Mouse (Mus musculus): ENCODE measurements around the gene Zbp1.

DNA sequence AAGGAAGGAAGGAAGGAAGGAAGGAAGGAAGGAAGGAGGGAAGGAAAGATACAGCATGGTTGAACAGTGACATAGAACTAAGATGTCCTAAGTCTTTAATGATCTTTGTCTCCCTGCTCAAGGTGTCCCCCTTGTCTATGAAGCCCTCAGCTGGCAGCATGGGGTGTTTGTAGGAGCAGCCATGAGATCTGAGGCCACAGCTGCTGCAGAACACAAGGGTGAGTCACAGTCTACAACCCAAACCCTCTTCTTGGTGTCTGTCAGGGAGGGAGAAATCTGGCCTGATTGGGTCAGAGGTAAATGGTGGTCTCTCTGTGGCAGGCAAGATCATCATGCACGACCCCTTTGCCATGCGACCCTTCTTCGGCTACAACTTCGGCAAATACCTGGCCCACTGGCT is 60.9 kb downstream of the Zbp1 start:
- TF ChIP-seq POLR2A (IDR thresholded peaks at IDR 0.05; ENCODE audit: insufficient read depth, low read depth, low read length): no peak
- TF ChIP-seq CTCF (IDR thresholded peaks at IDR 0.05): no peak
